Comparison of ENCODE assay signal across 14 mouse cellular contexts in the genomic region with DNA sequence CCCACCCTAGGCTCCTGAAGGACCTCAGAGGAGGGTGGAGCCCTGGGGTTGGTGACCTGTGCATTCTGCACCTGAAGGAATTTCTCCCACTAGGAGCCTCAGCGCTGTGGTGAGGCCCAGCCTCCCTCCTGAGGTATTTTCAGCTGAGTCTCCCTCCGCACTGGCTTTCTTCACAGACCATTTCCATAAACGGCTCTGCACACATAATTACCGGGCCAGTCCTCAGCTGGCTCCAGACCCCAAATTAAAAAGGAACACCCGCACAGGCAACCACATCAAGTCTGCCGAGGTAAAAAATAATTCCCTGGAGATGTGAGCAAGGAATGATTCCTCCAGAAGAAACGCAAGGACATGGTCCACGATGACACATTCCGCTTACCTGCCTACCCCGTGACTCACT. TPM values are rescaled to one million over a fixed set of nuclear protein-coding genes. Genes with fewer than 3 reads are reported as not detected.
DNase-seq lines count a peak whose midpoint lies in the region; ATAC-seq lines count a peak whose summit lies in the region.
"Not testable (repeated sequence)": the region's sequence is repeated elsewhere in the genome, so short reads cannot be mapped to it uniquely, and the experiment has no call there.
"Had no signal": no experiment of that assay in that cellular context is flagged by ENCODE, and none has a peak within 500 bp of the region (broad histone marks: within the 10 kb centered on the region; RNA-seq: fewer than 3 reads in every experiment).

No protein-coding gene starts in this region.

- WGBS in embryonic facial prominence, embryonic 14.5 days = 63% methylated on average over 10 of the region's 10 CpGs
- 68% methylated on average over 10 of the region's 10 CpGs for WGBS in intestine, embryonic 15.5 days
- 76% methylated on average over 10 of the region's 10 CpGs for WGBS in kidney, embryonic 16.5 days

- peak; percentile 20 for DNase-seq in brain, adult 2 months (ENCODE audit: low read depth, low spot score)
- not testable (repeated sequence) for DNase-seq in embryonic facial prominence, embryonic 14.5 days (ENCODE audit: low spot score)

- H3K4me3 ChIP-seq in embryonic facial prominence, embryonic 14.5 days (ENCODE audit: low read depth, low read length); intestine, embryonic 15.5 days (replicated peaks); kidney, embryonic 16.5 days (ENCODE audit: low read length): not testable (repeated sequence)

- H3K9me3 ChIP-seq in embryonic facial prominence, embryonic 14.5 days (ENCODE audit: control insufficient read depth, low read length); intestine, embryonic 15.5 days; kidney, embryonic 16.5 days (ENCODE audit: low read length): not testable (repeated sequence)

- H3K27ac ChIP-seq in embryonic facial prominence, embryonic 14.5 days (replicated peaks; ENCODE audit: low read depth, low read length); intestine, embryonic 15.5 days; kidney, embryonic 16.5 days (ENCODE audit: low read length): not testable (repeated sequence)

- not testable (repeated sequence) for H3K4me2 ChIP-seq in embryonic facial prominence, embryonic 14.5 days (ENCODE audit: low read depth, low read length); intestine, embryonic 15.5 days (replicated peaks); kidney, embryonic 16.5 days (replicated peaks; ENCODE audit: low read depth, low read length)

- not testable (repeated sequence) for H3K4me1 ChIP-seq in embryonic facial prominence, embryonic 14.5 days (ENCODE audit: control insufficient read depth, insufficient read depth, low read length); intestine, embryonic 15.5 days (replicated peaks); kidney, embryonic 16.5 days (ENCODE audit: insufficient read depth, low read length)

- ATAC-seq in embryonic facial prominence, embryonic 14.5 days (ENCODE audit: low read depth) = 0 out of 2 replicates have a peak, but pooled peaks have one; percentile 44
- peak; percentile 80; the same call in 1 of the 2 replicates for ATAC-seq in frontal cortex, adult (ENCODE audit: low TSS enrichment)
- peak; percentile 17; the same call in 1 of the 2 replicates for ATAC-seq in intestine, embryonic 15.5 days
- 0 out of 2 replicates have a peak, but pooled peaks have one; percentile 13 for ATAC-seq in kidney, embryonic 16.5 days (ENCODE audit: low FRiP score, low TSS enrichment)

- not testable (repeated sequence) for H3K27me3 ChIP-seq in embryonic facial prominence, embryonic 14.5 days (replicated peaks; ENCODE audit: control insufficient read depth, insufficient read depth, low read length); intestine, embryonic 15.5 days (replicated peaks); kidney, embryonic 16.5 days (ENCODE audit: insufficient read depth, low read length)

- not testable (repeated sequence) for H3K36me3 ChIP-seq in embryonic facial prominence, embryonic 14.5 days (ENCODE audit: control insufficient read depth, insufficient read depth, low read length); intestine, embryonic 15.5 days; kidney, embryonic 16.5 days (ENCODE audit: insufficient read depth, low read length)

- not testable (repeated sequence) for H3K9ac ChIP-seq in embryonic facial prominence, embryonic 14.5 days (ENCODE audit: low read depth, low read length); intestine, embryonic 15.5 days; kidney, embryonic 16.5 days (replicated peaks; ENCODE audit: low read length)

RNA-seq across cellular contexts. Expression of a gene that starts 7.8 kb away (rescaled TPM):
- polyA plus RNA-seq in embryonic facial prominence, embryonic 14.5 days (2014; fragmentation: Nextera tagmentation; extraction: Ambion mirVana) = 2.3 and 3.4 TPM in 2 replicates
- polyA plus RNA-seq in intestine, embryonic 15.5 days (2015; fragmentation: Nextera tagmentation; extraction: Ambion mirVana) = 0.53 and 0.81 TPM in 2 replicates
- 0.32 and 0.36 TPM in 2 replicates for polyA plus RNA-seq in kidney, embryonic 16.5 days (2015; fragmentation: Nextera tagmentation; extraction: Ambion mirVana)
- polyA plus RNA-seq: activated CD4-positive, CD25-positive, alpha-beta regulatory T cell, adult 4 months; CD4-positive, CD25-positive, alpha-beta regulatory T cell, adult 4 months; forebrain, embryonic 13.5 days; Patski had no signal

RNA-seq across cellular contexts. Expression of a gene that starts 11.8 kb away (rescaled TPM):
- not detected in 2 replicates for polyA plus RNA-seq in embryonic facial prominence, embryonic 14.5 days (2014; fragmentation: Nextera tagmentation; extraction: Ambion mirVana)
- polyA plus RNA-seq in intestine, embryonic 15.5 days (2015; fragmentation: Nextera tagmentation; extraction: Ambion mirVana) = not detected in 2 replicates
- 0.16 TPM in 1 of 2 replicates, not detected in the other for polyA plus RNA-seq in kidney, embryonic 16.5 days (2015; fragmentation: Nextera tagmentation; extraction: Ambion mirVana)
- polyA plus RNA-seq: activated CD4-positive, CD25-positive, alpha-beta regulatory T cell, adult 4 months; CD4-positive, CD25-positive, alpha-beta regulatory T cell, adult 4 months; embryonic facial prominence, embryonic 12.5 days; forebrain, embryonic 11.5 days; forebrain, embryonic 13.5 days; forebrain, embryonic 15.5 days; frontal cortex, adult 2 months; G1E; Patski had no signal

Comparison
In these comparisons a context has a peak if more than half of its experiments do, and no peak if none do; other contexts are left out.
1. ATAC-seq: peak in every context shown above with its lines; median percentile 80 in frontal cortex, adult; 44 in embryonic facial prominence, embryonic 14.5 days; 17 in intestine, embryonic 15.5 days; 13 in kidney, embryonic 16.5 days.